Mouse (Mus musculus): ENCODE measurements around the gene Zfp462.
A peak's percentile ranks its signal among the peaks of the same experiment; 100 is the strongest.

Zfp462 gene

GRCm38 (mm10) chr4:54996064-54996463 is 51.2 kb downstream of the Zfp462 start:
- DNase-seq, result no peak

GRCm38 (mm10) chr4:54998146-54998841 is 53.4 kb downstream of the Zfp462 start:
- DNase-seq, result no peak

- no peak for DNase-seq
Measured at GRCm38 (mm10) chr4:54999556-54999955, 54.7 kb downstream of the Zfp462 start.

GRCm38 (mm10) chr4:55001386-55001785 is 56.5 kb downstream of the Zfp462 start:
- DNase-seq, result no peak

GRCm38 (mm10) chr4:55003128-55003527 is 58.3 kb downstream of the Zfp462 start:
- DNase-seq, result no peak

GRCm38 (mm10) chr4:55005066-55005465 is 60.2 kb downstream of the Zfp462 start:
- peak in 1 of 2 experiments; percentile 17 for DNase-seq

- DNase-seq, result peak; percentile 24 to 32
Measured at GRCm38 (mm10) chr4:55005521-55005969, 60.7 kb downstream of the Zfp462 start.

GRCm38 (mm10) chr4:55006024-55006423 is 61.2 kb downstream of the Zfp462 start:
- no peak for DNase-seq

- DNase-seq, result no peak
Measured at GRCm38 (mm10) chr4:55008616-55009015, 63.8 kb downstream of the Zfp462 start.

- DNase-seq, result no peak
Measured at GRCm38 (mm10) chr4:55011391-55011790, 66.5 kb downstream of the Zfp462 start.

GRCm38 (mm10) chr4:55013563-55014248 is 68.9 kb downstream of the Zfp462 start:
- no peak for DNase-seq

GRCm38 (mm10) chr4:55014731-55015463 is 70.0 kb downstream of the Zfp462 start:
- no peak for DNase-seq

- DNase-seq, result no peak
Measured at GRCm38 (mm10) chr4:55015517-55015916, 70.7 kb downstream of the Zfp462 start.

- no peak for DNase-seq
Measured at GRCm38 (mm10) chr4:55026109-55026646, 81.3 kb downstream of the Zfp462 start.

- DNase-seq, result no peak
Measured at GRCm38 (mm10) chr4:55030401-55030800, 85.6 kb downstream of the Zfp462 start.

- DNase-seq, result no peak
Measured at GRCm38 (mm10) chr4:55032317-55032930, 87.6 kb downstream of the Zfp462 start.

GRCm38 (mm10) chr4:55033452-55033851 is 88.6 kb downstream of the Zfp462 start:
- no peak for DNase-seq

- DNase-seq, result no peak
Measured at GRCm38 (mm10) chr4:55038139-55038538, 93.3 kb downstream of the Zfp462 start.

- no peak for DNase-seq
Measured at GRCm38 (mm10) chr4:55040258-55040964, 95.6 kb downstream of the Zfp462 start.

GRCm38 (mm10) chr4:55041106-55041730 is 96.4 kb downstream of the Zfp462 start:
- DNase-seq, result no peak

- no peak for DNase-seq
Measured at GRCm38 (mm10) chr4:55042573-55042972, 97.7 kb downstream of the Zfp462 start.

GRCm38 (mm10) chr4:55047266-55047665 is 102.4 kb downstream of the Zfp462 start:
- no peak for DNase-seq

Measured in cerebellum, adult 18-20 months (tissue).